Mouse (Mus musculus) lung, embryonic 16.5 days (tissue): ENCODE measurements at regions not wholly inside any gene's neighbourhood (a gene's known extent, or its start where the extent isn't known, plus 50 kb on each side); places are given as distances from the start of the nearest gene placed in this dataset.
A peak's percentile ranks its signal among the peaks of the same experiment; 100 is the strongest.
"Not testable (repeated sequence)": the region's sequence is repeated elsewhere in the genome, so short reads cannot be mapped to it uniquely, and the experiment has no call there.

ENCODE experiments used
- ATAC-seq: fragments of 200-750 bp; cut with Nextera tagmentation; 2 replicates; pipeline ENCODE4 v1.8.0; 2017; ENCODE audit warnings: low read depth, mild to moderate bottlenecking, moderate library complexity
- H3K27ac ChIP-seq: fragments of 300-500 bp; sonication (generic); 2 replicates; pipeline ENCODE4 v1.5.1; 2014; ENCODE audit warnings: mild to moderate bottlenecking, control low read depth, low read length
- H3K27me3 ChIP-seq: fragments of 300-500 bp; sonication (generic); 2 replicates; pipeline ENCODE4 v1.6.1; 2014; ENCODE audit warnings: low read depth, low read length, mixed read lengths; ENCODE audit not compliant: control insufficient read depth, insufficient read depth
- H3K36me3 ChIP-seq: fragments of 300-500 bp; sonication (generic); 2 replicates; pipeline ENCODE4 v1.6.1; 2014; ENCODE audit warnings: low read length; ENCODE audit not compliant: control insufficient read depth, insufficient read depth
- H3K4me1 ChIP-seq: fragments of 300-500 bp; sonication (generic); replicated peaks from 2 replicates; pipeline ENCODE4 v1.6.1; 2014; ENCODE audit warnings: low read length, mixed read lengths; ENCODE audit not compliant: control insufficient read depth, insufficient read depth
- H3K4me2 ChIP-seq: fragments of 300-500 bp; sonication (generic); 2 replicates; pipeline ENCODE4 v1.6.1; 2014; ENCODE audit warnings: low read depth, low read length, control low read depth
- H3K4me3 ChIP-seq: fragments of 300-500 bp; sonication (generic); 2 replicates; pipeline ENCODE4 v1.5.1; 2014; ENCODE audit warnings: mild to moderate bottlenecking, low read length, control low read depth
- H3K9ac ChIP-seq: fragments of 300-500 bp; sonication (generic); 2 replicates; pipeline ENCODE4 v1.6.1; 2014; ENCODE audit warnings: low read length, control low read depth
- H3K9me3 ChIP-seq: fragments of 300-500 bp; sonication (generic); 2 replicates; pipeline ENCODE4 v1.6.1; 2016; ENCODE audit warnings: low read length; ENCODE audit not compliant: control insufficient read depth
- WGBS: fragments of 180-500 bp; shearing (Covaris S2); extraction: QIAGEN DNeasy Blood & Tissue Kit; methylation state at CpG from one replicate; pipeline ENCODE4 v1.1.7; 2014; 5-methylcytosine and 5-hydroxymethylcytosine counted together

- 43% methylated on average over 2 of the region's 2 CpGs for WGBS
- no peak for ATAC-seq
- no peak overlapping the region for H3K4me3 ChIP-seq
- H3K27me3 ChIP-seq: no peaks in the 10 kb centered on the region
- no peak overlapping the region for H3K4me2 ChIP-seq
- H3K4me1 ChIP-seq: no peaks in the 10 kb centered on the region
- H3K27ac ChIP-seq: no peak overlapping the region
- H3K9me3 ChIP-seq: no peaks in the 10 kb centered on the region
- H3K36me3 ChIP-seq: no peaks in the 10 kb centered on the region
- H3K9ac ChIP-seq: no peak overlapping the region
These were observed 505.4 kb downstream of the Sema5a start for GRCm38 (mm10) chr15:32749971-32750370.

- no peak for ATAC-seq
- Histone ChIP-seq H3K27ac (no peak overlapping the region), H3K9me3 (no peaks in the 10 kb centered on the region), H3K4me1 (no peaks in the 10 kb centered on the region), H3K9ac (no peak overlapping the region), H3K4me3 (no peak overlapping the region), H3K36me3 (no peaks in the 10 kb centered on the region), H3K27me3 (no peaks in the 10 kb centered on the region), H3K4me2 (no peak overlapping the region)
- 33% methylated on average over 3 of the region's 3 CpGs for WGBS
These were observed 507.4 kb downstream of the Sema5a start for GRCm38 (mm10) chr15:32751991-32752390.

- Histone ChIP-seq H3K27me3 (no peaks in the 10 kb centered on the region), H3K36me3 (no peaks in the 10 kb centered on the region), H3K4me1 (no peaks in the 10 kb centered on the region), H3K9ac (no peak overlapping the region), H3K9me3 (no peaks in the 10 kb centered on the region), H3K4me3 (no peak overlapping the region), H3K4me2 (no peak overlapping the region), H3K27ac (no peak overlapping the region)
- 48% methylated on average over 3 of the region's 3 CpGs for WGBS
- no peak for ATAC-seq
These were observed 515.5 kb downstream of the Sema5a start for GRCm38 (mm10) chr15:32760141-32760540.

- 4% methylated on average over 4 of the region's 4 CpGs for WGBS
- ATAC-seq: peak; percentile 59
- H3K9ac ChIP-seq: no peak overlapping the region
These were observed 521.5 kb downstream of the Sema5a start for GRCm38 (mm10) chr15:32766011-32766701.

GRCm38 (mm10) chr15:32766746-32767471, 522.3 kb downstream of the Sema5a start:
- no peaks in the 10 kb centered on the region for H3K4me1 ChIP-seq
- H3K4me3 ChIP-seq: no peak overlapping the region
- no peak for ATAC-seq
- H3K9ac ChIP-seq: no peak overlapping the region
- H3K27ac ChIP-seq: no peak overlapping the region
- H3K27me3 ChIP-seq: no peaks in the 10 kb centered on the region
- H3K36me3 ChIP-seq: no peaks in the 10 kb centered on the region
- WGBS: 53% methylated on average over 3 of the region's 5 CpGs
- H3K9me3 ChIP-seq: no peaks in the 10 kb centered on the region
- no peak overlapping the region for H3K4me2 ChIP-seq

More at GRCm38 (mm10) chr15:32766011-32766701, 521.5 kb downstream of the Sema5a start:
- Histone ChIP-seq H3K36me3 (no peaks in the 10 kb centered on the region), H3K4me1 (no peaks in the 10 kb centered on the region), H3K9me3 (no peaks in the 10 kb centered on the region), H3K4me2 (no peak overlapping the region), H3K27ac (no peak overlapping the region), H3K4me3 (no peak overlapping the region), H3K27me3 (no peaks in the 10 kb centered on the region)

- not testable (repeated sequence) for H3K27me3 ChIP-seq, ATAC-seq, H3K27ac ChIP-seq, H3K4me1 ChIP-seq, H3K9me3 ChIP-seq, H3K9ac ChIP-seq, H3K36me3 ChIP-seq
- H3K4me3 ChIP-seq: peak overlapping the region; percentile 56
- WGBS: 21% methylated on average over 5 of the region's 5 CpGs
- peak overlapping the region; percentile 56; the same call in 1 of the 2 replicates for H3K4me2 ChIP-seq
These were observed 533.6 kb downstream of the Sema5a start for GRCm38 (mm10) chr15:32778226-32778598.

GRCm38 (mm10) chr15:32778599-32779273, 534.1 kb downstream of the Sema5a start:
- not testable (repeated sequence) for H3K27me3 ChIP-seq, H3K36me3 ChIP-seq, H3K9me3 ChIP-seq, H3K4me1 ChIP-seq
- WGBS: 0% methylated on average over 33 of the region's 34 CpGs
- Histone ChIP-seq H3K9ac (peak overlapping the region; percentile 62), H3K4me2 (peak overlapping the region; percentile 56), H3K27ac (peak overlapping the region; percentile 73), H3K4me3 (peak overlapping the region; percentile 56)
- ATAC-seq: peak; percentile 97

- not testable (repeated sequence) for H3K27me3 ChIP-seq, H3K9me3 ChIP-seq, H3K36me3 ChIP-seq, H3K4me1 ChIP-seq
- 0 out of 2 replicates have a peak, but pooled peaks have one; percentile 1 for ATAC-seq
- 4% methylated on average over 11 of the region's 11 CpGs for WGBS
- Histone ChIP-seq H3K4me2 (peak overlapping the region; percentile 56), H3K27ac (peak overlapping the region; percentile 73), H3K4me3 (peak overlapping the region; percentile 56), H3K9ac (peak overlapping the region; percentile 62)
These were observed 534.6 kb downstream of the Sema5a start for GRCm38 (mm10) chr15:32779274-32779615.

- peak; percentile 72 for ATAC-seq
- H3K4me3 ChIP-seq: peak overlapping the region; percentile 56; the same call in 1 of the 2 replicates
- H3K9me3 ChIP-seq, H3K36me3 ChIP-seq, H3K9ac ChIP-seq, H3K27me3 ChIP-seq, H3K4me1 ChIP-seq: not testable (repeated sequence)
- peak overlapping the region; percentile 55 for H3K4me2 ChIP-seq
- peak overlapping the region; percentile 61 for H3K27ac ChIP-seq
- WGBS: 30% methylated on average over 1 of the region's 1 CpGs
These were observed 537.0 kb downstream of the Sema5a start for GRCm38 (mm10) chr15:32781609-32782008.
